ENCODE assay signal across 24 mouse cellular contexts in genomic region chr5:120020748-120021147, GRCm38 (mm10).
DNase-seq lines count a peak whose midpoint lies in the region; ATAC-seq lines count a peak whose summit lies in the region.
"Had no signal": no experiment of that assay in that cellular context is flagged by ENCODE, and none has a peak within 500 bp of the region (broad histone marks: within the 10 kb centered on the region; RNA-seq: fewer than 3 reads in every experiment).

No protein-coding gene starts in this region.

- H3K36me3 ChIP-seq in heart, embryonic 14.5 days (ENCODE audit: control insufficient read depth, insufficient read depth, low read length): no peaks in the 10 kb centered on the region
- H3K36me3 ChIP-seq in heart, embryonic 16.5 days (ENCODE audit: control insufficient read depth, insufficient read depth): no peaks in the 10 kb centered on the region
- H3K36me3 ChIP-seq in heart, embryonic 10.5 days: no peaks in the 10 kb centered on the region
- H3K36me3 ChIP-seq: embryonic facial prominence, embryonic 10.5 days; embryonic facial prominence, embryonic 12.5 days; forebrain, embryonic 15.5 days; G1E had no signal

- no peak overlapping the region for H3K9ac ChIP-seq in heart, embryonic 14.5 days (ENCODE audit: low read length)
- H3K9ac ChIP-seq in heart, embryonic 16.5 days (ENCODE audit: low read length): no peak overlapping the region
- H3K9ac ChIP-seq: embryonic facial prominence, embryonic 12.5 days; forebrain, embryonic 13.5 days; forebrain, embryonic 15.5 days had no signal

- 0 out of 2 replicates have a peak, but pooled peaks have one; percentile 27 for ATAC-seq in heart, embryonic 14.5 days (ENCODE audit: insufficient number of reproducible peaks, insufficient read depth, low FRiP score, low read depth)
- peak; percentile 58; the same call in 1 of the 2 replicates for ATAC-seq in heart, embryonic 16.5 days (replicated peaks; ENCODE audit: extremely low read depth, insufficient read depth, low FRiP score)
- ATAC-seq: activated CD4-positive, CD25-positive, alpha-beta regulatory T cell, adult 4 months; CD4-positive, CD25-positive, alpha-beta regulatory T cell, adult 4 months; forebrain, embryonic 13.5 days; forebrain, embryonic 15.5 days; Patski had no signal

- H3K27me3 ChIP-seq in heart, embryonic 14.5 days (ENCODE audit: control insufficient read depth, insufficient read depth, low read length): peaks cover 9% of the 10 kb centered on the region
- H3K27me3 ChIP-seq in heart, embryonic 16.5 days (ENCODE audit: control insufficient read depth, insufficient read depth, low read length): peaks cover 16% of the 10 kb centered on the region
- H3K27me3 ChIP-seq in heart, embryonic 10.5 days (ENCODE audit: insufficient read depth, poor library complexity, severe bottlenecking): peaks cover 28% of the 10 kb centered on the region
- H3K27me3 ChIP-seq: CH12.LX; embryonic facial prominence, embryonic 12.5 days; forebrain, embryonic 13.5 days; forebrain, embryonic 15.5 days had no signal

- H3K4me1 ChIP-seq in heart, embryonic 14.5 days (ENCODE audit: control insufficient read depth in 2 of 2, insufficient read depth in 2 of 2, low read length in 2 of 2): peaks cover 0 to 10% of the 10 kb centered on the region in 2 experiments; a peak in 3 of 4 replicates
- H3K4me1 ChIP-seq in heart, embryonic 16.5 days (ENCODE audit: control insufficient read depth, insufficient read depth, low read length): peaks cover 5% of the 10 kb centered on the region; the same call in 1 of the 2 replicates
- peaks cover 20% of the 10 kb centered on the region for H3K4me1 ChIP-seq in heart, embryonic 10.5 days

- intact Hi-C loops in heart, postnatal 36 days (cut with DNase I): no loop called here
- intact Hi-C loops in heart, postnatal 14 days (cut with DNase I): no loop called here

- WGBS in heart, embryonic 14.5 days: 45% methylated on average over 5 of the region's 5 CpGs
- WGBS in heart, embryonic 16.5 days: 55% methylated on average over 5 of the region's 5 CpGs
- 61% methylated on average over 5 of the region's 5 CpGs for WGBS in heart, embryonic 10.5 days

- no peak for DNase-seq in heart, postnatal 36 days
- DNase-seq in heart, embryonic 10.5 days (ENCODE audit: low spot score): no peak
- DNase-seq in heart, postnatal 4 days: peak; percentile 6
- DNase-seq in heart, postnatal 14 days: no peak
- DNase-seq: adrenal gland, adult 8-10 months; adrenal gland, postnatal 14 days; adrenal gland, postnatal 36 days; B cell, adult 2 months; cerebellum, adult 11-12 months; cerebellum, adult 2 months; cerebellum, adult 9-10 months; cerebellum, postnatal 10 days; cerebellum, postnatal 25 days had no signal

- H3K9me3 ChIP-seq in heart, embryonic 14.5 days (ENCODE audit: control insufficient read depth, low read length): no peaks in the 10 kb centered on the region
- H3K9me3 ChIP-seq in heart, embryonic 16.5 days (replicated peaks; ENCODE audit: control insufficient read depth, low read length): no peaks in the 10 kb centered on the region
- no peaks in the 10 kb centered on the region for H3K9me3 ChIP-seq in heart, embryonic 10.5 days
- H3K9me3 ChIP-seq: embryonic facial prominence, embryonic 10.5 days; embryonic facial prominence, embryonic 12.5 days; forebrain, embryonic 13.5 days; forebrain, embryonic 15.5 days had no signal

- H3K4me3 ChIP-seq in heart, embryonic 14.5 days (ENCODE audit: control insufficient read depth in 1 of 2, insufficient read depth in 1 of 2, low read depth in 1 of 2, low read length in 2 of 2): no peak overlapping the region
- H3K4me3 ChIP-seq in heart, embryonic 16.5 days (ENCODE audit: low read length): no peak overlapping the region
- no peak overlapping the region for H3K4me3 ChIP-seq in heart, embryonic 10.5 days
- H3K4me3 ChIP-seq: embryonic facial prominence, embryonic 10.5 days; embryonic facial prominence, embryonic 12.5 days; forebrain, embryonic 13.5 days; forebrain, embryonic 15.5 days had no signal

- H3K4me2 ChIP-seq in heart, embryonic 14.5 days (ENCODE audit: low read length): no peak overlapping the region
- H3K4me2 ChIP-seq in heart, embryonic 16.5 days (ENCODE audit: low read depth, low read length): no peak overlapping the region
- H3K4me2 ChIP-seq: embryonic facial prominence, embryonic 12.5 days; forebrain, embryonic 13.5 days; forebrain, embryonic 15.5 days had no signal

- no peak overlapping the region for H3K27ac ChIP-seq in heart, embryonic 14.5 days (replicated peaks in 1 of 2; ENCODE audit: control insufficient read depth in 1 of 2, insufficient read depth in 1 of 2, low read depth in 2 of 2, low read length in 2 of 2)
- no peak overlapping the region for H3K27ac ChIP-seq in heart, embryonic 16.5 days (ENCODE audit: low read length)
- no peak overlapping the region for H3K27ac ChIP-seq in heart, embryonic 10.5 days
- H3K27ac ChIP-seq: embryonic facial prominence, embryonic 10.5 days; embryonic facial prominence, embryonic 12.5 days; forebrain, embryonic 13.5 days; forebrain, embryonic 15.5 days had no signal
